Mouse (Mus musculus) stomach, postnatal 0 days (tissue): ENCODE measurements around the gene Slc26a6. TPM values are rescaled to one million over a fixed set of nuclear protein-coding genes. Genes with fewer than 3 reads are reported as not detected.
A peak's percentile ranks its signal among the peaks of the same experiment; 100 is the strongest.

ENCODE experiments used
- ATAC-seq: fragments of 200-750 bp; cut with Nextera tagmentation; 2 replicates; pipeline ENCODE4 v1.8.0; 2017; ENCODE audit not compliant: low FRiP score, low TSS enrichment
- DNase-seq: peaks from one replicate; pipeline ENCODE4 v3.0.0-alpha.2; 2016; ENCODE audit warnings: low spot score
- H3K27ac ChIP-seq: fragments of 300-500 bp; sonication (generic); replicated peaks from 2 replicates; pipeline ENCODE4 v1.5.1; 2014; ENCODE audit warnings: mild to moderate bottlenecking, control low read depth
- H3K27me3 ChIP-seq: fragments of 300-500 bp; sonication (generic); 2 replicates; pipeline ENCODE4 v1.6.1; 2014; ENCODE audit warnings: low read length; ENCODE audit not compliant: control insufficient read depth, insufficient read depth
- H3K36me3 ChIP-seq: fragments of 300-500 bp; sonication (generic); 2 replicates; pipeline ENCODE4 v1.6.1; 2014; ENCODE audit warnings: low read length, mixed read lengths; ENCODE audit not compliant: control insufficient read depth, insufficient read depth
- H3K4me1 ChIP-seq: fragments of 300-500 bp; sonication (generic); replicated peaks from 2 replicates; pipeline ENCODE4 v1.6.1; 2014; ENCODE audit warnings: antibody characterized with exemption; ENCODE audit not compliant: control insufficient read depth, insufficient read depth
- H3K4me2 ChIP-seq: fragments of 300-500 bp; sonication (generic); replicated peaks from 2 replicates; pipeline ENCODE4 v1.6.1; 2014; ENCODE audit warnings: low read depth, mild to moderate bottlenecking, control low read depth, moderate library complexity
- H3K4me3 ChIP-seq: fragments of 300-500 bp; sonication (generic); 2 replicates; pipeline ENCODE4 v1.5.1; 2014; ENCODE audit warnings: low read depth, low read length, control low read depth
- H3K9ac ChIP-seq: fragments of 300-500 bp; sonication (generic); 2 replicates; pipeline ENCODE4 v1.6.1; 2014; ENCODE audit warnings: mild to moderate bottlenecking, low read length, control low read depth, mixed read lengths
- H3K9me3 ChIP-seq: fragments of 300-500 bp; sonication (generic); 2 replicates; pipeline ENCODE4 v1.6.1; 2016; ENCODE audit warnings: low read length; ENCODE audit not compliant: control insufficient read depth
- CTCF ChIP-seq: IDR thresholded peaks from 2 replicates; pipeline ENCODE4 v1.5.1; 2016; ENCODE audit warnings: antibody characterized with exemption, low read depth, mild to moderate bottlenecking, moderate library complexity
- EP300 ChIP-seq: optimal IDR thresholded peaks from 2 replicates; pipeline ENCODE3; 2016; ENCODE audit warnings: antibody characterized with exemption
- WGBS: fragments of 180-500 bp; shearing (Covaris S2); extraction: QIAGEN DNeasy Blood & Tissue Kit; methylation state at CpG from one replicate; pipeline ENCODE4 v1.1.7; 2014; 5-methylcytosine and 5-hydroxymethylcytosine counted together
- polyA plus RNA-seq: library from polyadenylated mRNA; unstranded; fragments of >200 nt; fragmentation: Nextera tagmentation; extraction: Ambion mirVana; gene quantifications from 2 replicates; pipeline ENCODE4 v1.2.1, GENCODE M21; 2015

Slc26a6 gene
- polyA plus RNA-seq, 1 experiment from 2014 or later, result 8.2 TPM

- DNase-seq (no peak), ATAC-seq (no peak)
- no peaks in the 10 kb centered on the region for H3K36me3 ChIP-seq
- H3K9me3 ChIP-seq, result no peaks in the 10 kb centered on the region
- no peak for TF ChIP-seq CTCF
- no peak for TF ChIP-seq EP300
- H3K9ac ChIP-seq, result no peak overlapping the region
- 72% methylated on average over 7 of the region's 7 CpGs for WGBS
- no peak overlapping the region for H3K4me3 ChIP-seq
- H3K27me3 ChIP-seq, result no peaks in the 10 kb centered on the region
- H3K27ac ChIP-seq, result no peak overlapping the region
- no peak overlapping the region for H3K4me2 ChIP-seq
- H3K4me1 ChIP-seq, result no peaks in the 10 kb centered on the region
These were observed 60.1 kb downstream of the Slc26a6 start for GRCm38 (mm10) chr9:108913161-108913560.

GRCm38 (mm10) chr9:108913621-108914020 is 60.5 kb downstream of the Slc26a6 start:
- H3K36me3 ChIP-seq, result no peaks in the 10 kb centered on the region
- no peaks in the 10 kb centered on the region for H3K4me1 ChIP-seq
- 42% methylated on average over 10 of the region's 10 CpGs for WGBS

GRCm38 (mm10) chr9:108914491-108914890 is 61.4 kb downstream of the Slc26a6 start, which contains the start of gene Tmem89:
Gene Tmem89 (plus strand): TSS chr9:108914619.
- 71% methylated on average over 6 of the region's 6 CpGs for WGBS
- ATAC-seq, result peak; percentile 47; the same call in 1 of the 2 replicates
- H3K4me3 ChIP-seq, result no peak within 1 kb of the TSS

More at GRCm38 (mm10) chr9:108913621-108914020, 60.5 kb downstream of the Slc26a6 start:
- TF ChIP-seq EP300 (no peak), CTCF (no peak)
- H3K9ac ChIP-seq, result no peak overlapping the region
- no peaks in the 10 kb centered on the region for H3K27me3 ChIP-seq
- ATAC-seq (peak; percentile 68), DNase-seq (no peak)
- no peaks in the 10 kb centered on the region for H3K9me3 ChIP-seq
- no peak overlapping the region for H3K27ac ChIP-seq
- H3K4me2 ChIP-seq, result no peak overlapping the region
- H3K4me3 ChIP-seq, result no peak overlapping the region

GRCm38 (mm10) chr9:108925897-108926296 is 72.8 kb downstream of the Slc26a6 start:
- 48% methylated on average over 8 of the region's 8 CpGs for whole genome bisulfite sequencing
- H3K27ac ChIP-seq, result no peak overlapping the region
- no peaks in the 10 kb centered on the region for H3K36me3 ChIP-seq
- ATAC-seq, result no peak
- DNase-seq, result no peak
- H3K9me3 ChIP-seq, result no peaks in the 10 kb centered on the region
- no peaks in the 10 kb centered on the region for H3K4me1 ChIP-seq
- TF ChIP-seq EP300, result no peak
- no peak for TF ChIP-seq CTCF
- no peak overlapping the region for H3K4me2 ChIP-seq
- no peaks in the 10 kb centered on the region for H3K27me3 ChIP-seq
- no peak overlapping the region for H3K4me3 ChIP-seq
- no peak overlapping the region for H3K9ac ChIP-seq

More at GRCm38 (mm10) chr9:108914491-108914890, 61.4 kb downstream of the Slc26a6 start, which contains the start of gene Tmem89:
- Histone ChIP-seq H3K36me3 (no peaks in the 10 kb centered on the region), H3K27ac (no peak within 1 kb of the TSS), H3K9ac (no peak within 1 kb of the TSS), H3K4me2 (no peak within 1 kb of the TSS), H3K27me3 (no peaks in the 10 kb centered on the region), H3K9me3 (no peaks in the 10 kb centered on the region), H3K4me1 (no peaks in the 10 kb centered on the region)
- no peak for TF ChIP-seq CTCF
- no peak for TF ChIP-seq EP300
- no peak for DNase-seq

GRCm38 (mm10) chr9:108928424-108928823 is 75.3 kb downstream of the Slc26a6 start:
- ATAC-seq, result no peak

GRCm38 (mm10) chr9:108935991-108936390 is 82.9 kb downstream of the Slc26a6 start:
- 11% methylated on average over 3 of the region's 3 CpGs for WGBS
- Histone ChIP-seq H3K9me3 (no peaks in the 10 kb centered on the region), H3K9ac (no peak overlapping the region), H3K27ac (no peak overlapping the region), H3K27me3 (no peaks in the 10 kb centered on the region), H3K4me3 (0 out of 2 replicates have a peak overlapping the region, but pooled peaks have one; percentile 75), H3K4me1 (no peaks in the 10 kb centered on the region), H3K4me2 (no peak overlapping the region), H3K36me3 (peaks cover 5% of the 10 kb centered on the region; the same call in 1 of the 2 replicates)
- TF ChIP-seq EP300, result no peak
- TF ChIP-seq CTCF, result no peak
- DNase-seq, result no peak
- no peak for ATAC-seq

More at GRCm38 (mm10) chr9:108928424-108928823, 75.3 kb downstream of the Slc26a6 start:
- WGBS, result 83% methylated on average over 3 of the region's 3 CpGs
- Histone ChIP-seq H3K9ac (no peak overlapping the region), H3K4me2 (no peak overlapping the region), H3K4me3 (no peak overlapping the region), H3K36me3 (no peaks in the 10 kb centered on the region), H3K27me3 (no peaks in the 10 kb centered on the region), H3K4me1 (no peaks in the 10 kb centered on the region), H3K9me3 (no peaks in the 10 kb centered on the region), H3K27ac (no peak overlapping the region)
- no peak for DNase-seq
- no peak for TF ChIP-seq EP300
